Mouse (Mus musculus): ENCODE measurements around the gene Hspa4. TPM values are rescaled to one million over a fixed set of nuclear protein-coding genes. Genes with fewer than 3 reads are reported as not detected.
"Not testable (repeated sequence)": the region's sequence is repeated elsewhere in the genome, so short reads cannot be mapped to it uniquely, and the experiment has no call there.

The Hspa4 gene
- total RNA-seq, 2 experiments from 2014 or later = 121 to 131 TPM

DNA sequence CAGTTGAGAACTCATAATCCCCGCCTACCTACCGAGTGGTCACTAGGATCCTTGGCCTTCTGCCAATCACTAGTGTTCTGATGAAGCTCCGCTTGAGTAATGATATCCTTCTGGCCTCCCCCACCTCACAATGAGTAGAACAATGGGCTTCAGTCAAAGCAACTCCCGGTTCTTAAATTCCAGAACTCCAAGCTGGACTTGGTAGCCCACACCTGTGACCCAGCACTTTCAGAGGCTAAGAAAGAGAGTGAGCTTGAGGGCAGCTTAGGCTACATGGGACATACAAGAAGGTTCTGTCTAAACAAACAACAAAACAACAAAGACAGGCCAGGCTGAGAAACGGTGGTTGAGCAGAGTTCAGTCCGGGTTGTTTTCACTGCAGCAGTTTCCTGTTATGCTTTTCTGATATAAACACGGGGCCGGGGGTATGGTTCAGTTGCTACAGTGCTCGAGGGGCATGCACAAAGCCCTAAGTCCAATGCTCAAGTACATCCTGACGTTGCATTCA is 7.4 kb upstream of the Hspa4 start:
- peak; percentile 60 to 63 for DNase-seq

DNA sequence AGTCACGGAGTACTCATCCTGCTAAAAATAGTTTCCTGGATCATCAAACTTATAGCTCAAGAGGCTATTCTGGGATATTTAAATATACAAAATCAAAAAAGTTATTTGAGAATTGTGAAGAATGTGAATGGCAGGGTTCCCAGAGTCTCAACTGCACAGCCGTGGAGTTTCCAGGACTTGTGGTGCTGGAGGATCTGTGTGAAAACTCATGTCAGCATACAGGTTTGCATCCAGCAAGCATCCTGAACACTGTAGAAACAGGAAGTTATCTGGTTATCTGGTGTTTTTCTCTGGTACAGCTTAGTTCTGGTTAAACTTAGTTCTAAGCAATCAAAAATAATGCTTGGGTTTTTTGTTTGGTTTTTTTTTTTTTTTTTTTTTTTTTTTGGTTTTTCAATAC is 6.7 kb upstream of the Hspa4 start:
- DNase-seq = peak in 1 of 2 experiments; percentile 33

DNA sequence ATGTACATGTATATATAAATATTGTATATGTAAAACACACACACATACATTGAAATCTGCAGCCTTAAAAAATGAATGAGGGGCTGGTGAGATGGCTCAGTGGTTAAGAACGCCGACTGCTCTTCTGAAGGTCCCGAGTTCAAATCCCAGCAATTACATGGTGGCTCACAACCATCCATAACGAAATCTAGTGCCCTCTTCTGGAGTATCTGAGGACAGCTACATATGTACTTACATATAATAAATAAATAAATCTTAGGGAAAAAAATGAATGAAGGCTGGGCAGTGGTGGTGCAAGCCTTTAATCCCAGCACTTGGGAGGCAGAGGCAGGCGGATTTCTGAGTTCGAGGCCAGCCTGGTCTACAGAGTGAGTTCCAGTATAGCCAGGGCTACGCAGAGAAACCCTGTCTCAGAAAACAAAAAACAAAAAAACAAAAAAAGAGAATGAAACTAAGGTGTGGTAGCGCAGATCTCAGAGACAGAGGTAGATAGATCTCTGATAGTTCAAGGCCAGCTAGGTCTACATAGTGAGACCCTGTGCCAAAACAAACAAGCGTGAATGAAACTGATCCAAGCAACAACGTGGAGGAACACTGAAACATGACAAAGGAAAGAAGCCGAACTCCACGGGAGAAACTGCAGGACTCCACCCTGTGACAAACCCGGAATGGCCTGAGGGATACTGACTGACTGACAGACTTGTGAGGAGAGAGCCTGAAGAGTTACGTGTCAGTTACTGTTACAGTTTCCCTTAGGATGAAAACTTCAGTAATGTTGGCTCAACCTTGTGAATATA is 4.0 kb upstream of the Hspa4 start:
- no peak for DNase-seq

DNA sequence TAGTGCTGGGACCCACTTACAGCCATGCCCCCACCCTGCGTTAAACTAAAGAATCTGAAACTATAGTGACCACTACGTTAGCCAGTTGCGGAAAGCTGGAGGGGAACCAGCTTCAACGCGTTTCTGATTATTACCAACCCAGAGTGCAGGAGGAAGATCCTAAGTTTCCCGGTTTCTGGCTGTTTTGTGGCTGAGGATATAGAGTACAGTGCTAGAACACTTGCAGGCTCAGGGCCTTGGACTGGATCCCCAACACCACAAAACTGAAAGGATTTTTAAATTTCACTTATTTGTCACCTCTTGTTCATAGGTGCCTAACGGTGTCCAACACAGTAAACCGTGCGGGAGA is 884 bp upstream of the Hspa4 start:
- DNase-seq = no peak

DNA sequence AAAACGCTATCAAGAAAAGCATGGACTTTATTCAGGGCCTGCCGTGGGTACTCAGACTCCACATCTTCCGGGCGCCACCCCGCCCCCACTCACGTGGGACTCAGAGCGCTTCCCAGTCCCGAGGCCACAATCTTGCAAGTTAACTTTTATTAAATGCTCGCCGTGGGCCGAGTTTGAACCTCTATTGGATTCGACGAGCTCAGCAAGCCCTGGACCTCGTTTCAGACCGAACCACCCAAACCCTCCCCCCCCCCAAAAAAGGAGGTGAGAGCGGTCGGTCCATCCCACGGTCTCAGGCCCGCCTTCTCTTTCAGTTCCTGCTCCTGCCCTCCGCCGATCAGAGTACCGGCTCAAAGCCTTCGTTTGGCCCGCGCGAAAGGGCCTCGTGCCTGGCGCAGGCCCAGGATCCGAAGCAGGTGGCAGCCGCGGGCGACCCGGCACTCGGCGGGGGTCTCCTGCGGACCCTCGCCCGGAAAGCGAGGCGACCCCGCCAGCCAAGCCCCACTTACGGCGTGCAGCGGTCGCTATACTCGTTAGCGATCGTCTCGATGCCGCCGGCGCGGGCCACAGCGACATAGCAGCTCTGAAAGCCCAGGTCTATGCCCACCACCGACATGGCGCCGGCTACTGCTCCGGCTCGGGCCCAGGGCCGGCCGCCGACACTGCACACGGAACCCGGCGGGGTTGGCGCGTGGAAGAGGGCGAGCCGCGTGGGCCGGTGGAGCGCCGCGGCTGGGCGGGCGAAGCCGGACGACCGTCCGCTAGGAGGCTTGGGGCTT is 517 bp downstream of the Hspa4 start:
- DNase-seq = peak; percentile 61 to 78

DNA sequence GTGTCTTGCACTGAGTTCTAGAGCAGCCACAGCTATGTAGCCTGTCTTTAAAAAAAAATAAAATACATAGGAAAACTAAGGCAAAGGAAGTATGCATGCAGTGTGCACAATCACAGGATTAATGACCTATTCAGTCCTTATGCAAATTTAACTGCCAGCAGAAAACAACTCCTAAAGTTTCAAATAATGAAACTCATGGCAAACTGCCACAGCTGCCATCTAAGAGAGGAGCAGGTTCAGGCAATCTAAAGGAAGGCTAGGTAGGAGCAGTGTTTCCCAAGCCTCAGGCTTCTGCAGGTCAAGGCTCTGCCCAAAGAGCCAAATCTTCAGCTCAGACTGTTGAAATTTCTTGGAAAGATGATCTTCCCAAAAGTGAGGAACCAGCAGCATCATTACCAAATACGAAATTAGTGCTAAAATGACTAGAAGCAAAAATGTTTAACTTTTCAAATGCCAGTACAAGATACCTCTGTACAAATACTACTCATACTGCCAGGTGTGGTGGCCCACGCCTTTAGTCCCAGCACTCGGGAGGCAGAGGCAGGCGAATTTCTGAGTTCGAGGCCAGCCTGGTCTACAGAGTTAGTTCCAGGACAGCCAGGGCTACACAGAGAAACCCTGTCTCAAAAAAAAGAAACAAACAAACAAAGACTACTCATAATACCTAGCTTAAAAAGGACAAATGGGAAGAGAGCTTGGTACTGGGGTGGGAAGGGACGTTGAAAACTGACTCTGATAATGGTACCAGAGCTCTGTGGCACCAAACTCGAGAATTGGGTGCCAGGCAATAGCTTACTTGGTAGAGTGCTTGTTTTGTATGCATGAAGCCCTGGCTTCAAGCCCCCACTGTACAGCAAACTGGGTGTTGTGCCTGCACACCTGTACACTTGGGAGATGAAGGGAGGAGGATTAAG is 2.1 kb downstream of the Hspa4 start:
- DNase-seq = no peak

DNA sequence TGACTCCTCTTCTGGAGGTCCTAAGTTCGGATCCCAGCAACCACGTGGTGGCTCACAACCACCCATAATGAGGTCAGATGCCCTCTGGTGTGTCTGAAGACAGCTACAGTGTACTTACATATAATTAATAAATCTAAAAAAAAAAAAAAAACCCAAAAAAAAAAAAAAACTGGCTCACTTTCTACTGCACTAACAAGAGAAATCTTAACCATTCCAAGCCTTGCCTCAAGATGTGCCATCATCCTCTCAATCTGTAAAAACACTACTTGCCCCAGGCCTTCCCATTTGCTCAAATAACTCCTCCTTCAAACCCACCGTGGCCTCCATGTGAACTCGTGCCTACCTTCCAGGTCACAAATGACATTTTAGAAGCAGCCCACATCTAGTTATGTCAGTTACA is 3.4 kb downstream of the Hspa4 start:
- DNase-seq = no peak

DNA sequence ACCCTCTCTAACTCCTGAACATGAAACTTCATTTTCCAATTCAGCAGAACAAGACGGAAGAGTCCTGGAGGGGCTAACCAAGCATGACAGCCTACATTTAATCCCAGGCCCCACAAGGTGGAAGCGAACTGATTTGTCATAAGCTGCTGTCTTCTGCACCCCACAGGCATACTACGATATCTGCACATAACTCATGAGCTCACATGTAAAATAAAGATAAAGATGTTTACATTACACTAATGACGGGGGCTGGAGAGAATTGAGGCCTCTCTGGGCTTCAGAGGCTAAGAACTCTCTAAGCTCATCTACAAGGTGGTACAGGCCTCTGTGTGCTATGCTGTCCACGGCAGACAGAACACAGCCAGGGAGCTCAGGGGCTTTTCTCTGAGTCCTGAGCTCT is 5.8 kb downstream of the Hspa4 start:
- DNase-seq = no peak

DNA sequence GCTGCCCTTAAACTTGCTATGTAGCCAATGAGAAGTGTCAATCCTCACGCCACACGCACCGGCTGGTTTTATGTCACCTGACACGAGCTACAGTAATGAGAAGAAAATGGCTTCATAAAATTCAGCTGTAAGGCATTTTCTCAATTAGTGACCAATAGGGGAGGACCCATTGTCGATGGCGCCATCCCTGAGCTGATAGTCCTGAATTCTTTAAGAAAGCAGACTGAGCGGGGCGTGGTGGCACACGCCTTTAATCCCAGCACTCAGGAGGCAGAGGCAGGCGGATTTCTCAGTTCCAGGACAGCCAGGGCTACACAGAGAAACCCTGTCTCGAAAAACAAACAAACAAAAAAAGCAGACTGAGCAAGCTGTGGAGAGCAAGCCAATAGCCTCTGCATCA is 9.4 kb downstream of the Hspa4 start:
- DNase-seq = no peak

DNA sequence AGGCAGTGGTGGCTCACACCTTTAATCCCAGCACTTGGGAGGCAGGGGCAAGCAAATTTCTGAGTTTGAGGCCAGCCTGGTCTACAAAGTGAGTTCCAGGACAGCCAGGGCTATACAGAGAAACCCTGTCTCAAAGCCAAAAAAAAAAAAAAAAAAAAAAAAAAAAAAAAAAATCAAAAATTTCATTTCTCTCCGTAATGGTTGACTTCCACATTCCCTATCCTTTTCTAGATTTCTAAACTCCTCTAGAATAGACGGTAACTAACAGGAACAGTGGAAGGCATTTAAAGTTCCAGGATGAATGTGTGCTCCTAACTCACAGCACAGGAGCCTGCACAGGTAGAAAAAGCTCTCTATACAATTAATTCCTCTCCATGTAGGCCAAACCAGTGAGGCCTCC is 10.1 kb downstream of the Hspa4 start:
- not testable (repeated sequence) for DNase-seq

DNA sequence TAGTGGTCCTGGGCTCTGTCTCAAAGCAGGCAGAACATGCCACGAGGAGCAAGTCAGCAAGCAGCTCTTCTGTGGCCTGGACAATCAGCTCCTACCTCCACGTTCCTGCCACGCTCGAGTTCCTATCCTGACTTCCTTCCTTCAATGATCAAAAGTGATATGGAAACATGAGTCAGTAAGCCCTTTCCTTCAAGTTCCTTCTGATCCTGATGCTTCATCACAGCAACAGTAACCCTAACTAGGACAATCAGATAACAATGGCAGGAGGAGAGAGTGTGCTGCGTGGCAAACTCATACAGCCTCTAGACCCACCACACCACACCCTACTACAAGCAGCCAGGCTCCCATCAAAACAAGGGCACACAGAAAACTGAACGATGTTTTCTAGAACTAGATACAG is 14.4 kb downstream of the Hspa4 start:
- DNase-seq = no peak

DNA sequence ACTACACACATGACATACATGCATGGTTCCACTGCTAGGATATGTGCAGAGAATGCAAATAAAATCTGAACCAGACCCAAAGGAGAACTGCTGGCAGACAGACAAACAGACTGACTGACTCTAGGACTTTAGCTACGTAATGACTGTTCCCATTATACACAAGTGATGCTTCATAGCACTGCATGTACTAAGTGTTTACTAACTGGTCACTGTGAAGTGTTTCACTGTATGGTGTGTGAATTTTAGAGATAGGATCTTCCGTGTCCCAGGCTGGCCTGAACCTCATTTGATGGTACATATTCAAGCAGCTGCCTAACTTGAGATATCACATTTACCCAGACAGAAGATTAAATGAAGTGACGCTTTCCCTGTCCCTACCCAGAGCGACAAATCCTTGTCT is 21.8 kb downstream of the Hspa4 start:
- DNase-seq = no peak

DNA sequence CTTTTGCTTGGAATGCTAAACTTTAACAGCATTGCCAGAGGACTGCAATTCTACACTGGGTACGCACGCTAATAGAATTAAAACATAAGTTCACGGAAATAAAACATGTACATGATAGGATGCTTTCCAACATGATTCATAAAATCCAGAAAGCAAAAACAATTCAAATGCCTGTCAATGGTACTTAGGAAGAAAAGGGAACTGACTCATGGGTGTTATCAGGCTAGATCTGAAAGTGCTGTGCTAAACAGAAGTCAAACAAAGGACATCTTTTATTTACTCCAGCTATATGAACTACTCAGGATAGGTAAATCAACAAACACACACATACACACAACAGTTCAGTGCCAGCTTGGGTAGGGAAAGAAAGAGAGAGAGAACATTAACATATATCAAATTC is 24.9 kb downstream of the Hspa4 start:
- DNase-seq = no peak

DNA sequence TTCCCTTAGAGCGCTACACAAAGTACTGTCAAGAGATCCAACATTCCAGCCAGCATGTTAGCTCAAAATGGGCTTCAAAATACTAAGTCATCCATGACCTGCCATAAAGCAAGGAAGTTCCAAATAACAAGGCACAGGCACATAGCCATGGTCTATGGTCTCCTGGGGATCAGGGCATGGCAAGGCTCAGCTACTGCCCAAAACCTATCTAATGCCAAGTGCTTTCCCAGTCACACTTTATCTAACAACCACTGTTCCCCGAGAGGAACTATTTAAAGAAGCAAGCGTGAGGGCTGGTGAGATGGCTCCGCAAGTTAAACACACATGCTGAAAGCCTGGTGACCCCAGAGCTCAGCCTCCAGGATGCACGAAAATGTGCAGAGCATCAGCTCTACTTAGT is 26.9 kb downstream of the Hspa4 start:
- peak; percentile 31 to 49 for DNase-seq

DNA sequence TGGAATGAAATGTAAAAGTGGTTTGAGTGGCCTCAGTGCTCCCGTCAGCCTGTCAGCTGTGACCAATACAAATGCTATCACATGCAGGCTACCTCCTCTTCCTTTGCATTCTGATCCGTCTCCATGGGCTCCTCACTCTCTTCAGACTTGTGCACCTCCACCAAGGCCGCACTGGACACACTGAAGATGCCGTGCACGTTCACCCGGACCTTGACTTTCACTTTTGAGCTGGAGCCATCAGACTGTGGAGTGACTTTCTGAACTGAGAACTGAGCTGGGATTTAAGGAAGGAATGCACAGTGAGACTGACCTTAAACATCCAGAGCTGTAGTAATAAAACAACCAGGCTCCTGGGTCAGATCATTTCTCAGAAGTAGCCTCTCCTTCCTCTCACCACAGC is 30.7 kb downstream of the Hspa4 start:
- DNase-seq = no peak

DNA sequence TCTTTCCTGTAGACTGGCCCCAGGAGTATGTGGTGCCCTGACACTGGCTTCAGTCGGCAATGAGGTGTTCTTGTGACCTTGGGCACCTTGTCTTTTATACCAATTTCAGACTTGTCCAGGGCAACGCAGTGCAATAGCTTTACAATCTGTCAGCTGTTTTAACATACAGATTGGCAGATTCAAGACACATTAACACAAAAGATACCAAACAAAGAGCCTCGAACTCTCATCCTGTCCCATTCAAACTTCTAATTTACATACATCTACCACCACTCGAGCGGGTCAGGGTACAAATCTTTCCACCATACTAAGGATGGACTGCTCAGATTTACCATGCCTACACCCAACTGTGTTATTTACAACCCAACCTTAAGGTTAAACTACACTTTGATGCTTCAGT is 39.7 kb downstream of the Hspa4 start:
- DNase-seq = no peak

DNA sequence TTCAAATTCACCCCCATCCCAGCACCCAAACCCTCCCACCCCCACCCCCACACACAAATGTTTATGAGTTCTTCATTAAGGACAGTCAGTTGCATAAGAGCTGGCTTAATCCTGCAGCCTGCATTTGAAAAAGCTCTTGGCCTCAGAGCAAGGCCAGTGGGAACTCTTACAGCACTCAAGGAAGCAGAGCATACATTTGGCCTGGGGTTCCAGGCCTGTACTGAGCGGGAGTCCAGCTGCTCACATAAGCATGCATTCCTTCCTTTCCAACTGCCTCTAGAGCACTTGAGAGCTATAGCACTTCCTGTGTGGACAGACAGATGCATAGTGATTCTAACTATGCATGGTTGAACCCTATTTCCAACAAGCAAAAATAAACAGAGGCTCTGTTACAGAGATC is 40.2 kb downstream of the Hspa4 start:
- DNase-seq = no peak

DNA sequence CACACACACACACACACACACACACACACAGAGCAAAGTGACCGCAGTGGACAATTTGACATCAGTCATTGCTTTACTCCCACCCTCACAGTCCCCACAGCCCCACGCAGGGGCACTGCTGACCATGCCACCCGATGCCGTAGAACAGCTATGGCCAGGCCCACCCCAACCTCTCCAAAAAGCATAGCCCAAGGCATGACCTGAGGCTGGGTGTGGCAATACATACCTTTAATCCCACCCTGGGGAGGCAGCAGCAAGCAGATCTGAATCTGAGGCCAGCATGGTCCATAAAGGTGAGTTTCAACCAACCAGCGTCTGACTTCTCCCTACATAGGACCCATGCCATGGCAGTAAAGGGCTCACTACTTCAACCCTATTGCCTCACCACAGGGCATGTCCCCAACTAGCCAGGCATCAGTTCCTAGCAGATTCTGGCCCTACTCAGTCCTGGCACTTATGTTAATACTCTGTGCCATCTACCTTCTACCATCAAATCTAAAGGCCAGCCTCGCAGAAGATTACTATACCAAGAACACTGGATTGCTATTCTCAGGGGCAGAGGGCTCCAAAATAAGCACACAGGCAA is 41.1 kb downstream of the Hspa4 start:
- no peak for DNase-seq

DNA sequence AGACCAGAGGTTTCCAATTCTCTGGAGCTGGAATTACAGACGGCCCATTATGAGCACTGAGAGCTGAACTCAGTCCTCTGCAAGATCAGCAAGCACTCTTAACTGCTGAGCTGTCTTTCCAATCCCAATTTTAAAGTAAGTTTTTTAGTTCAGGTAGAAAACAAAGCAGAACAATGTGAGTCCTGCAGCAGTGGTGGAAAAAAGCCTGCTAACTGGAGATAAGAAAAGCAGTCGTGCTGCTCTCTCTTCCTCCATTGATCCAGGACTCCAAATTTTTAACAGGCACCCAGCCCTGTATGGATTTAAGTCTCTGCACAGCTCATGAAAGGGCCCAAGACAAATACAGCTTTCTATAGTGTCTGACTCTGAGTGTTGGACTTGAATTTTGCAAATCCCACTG is 43.3 kb downstream of the Hspa4 start:
- no peak for DNase-seq

DNA sequence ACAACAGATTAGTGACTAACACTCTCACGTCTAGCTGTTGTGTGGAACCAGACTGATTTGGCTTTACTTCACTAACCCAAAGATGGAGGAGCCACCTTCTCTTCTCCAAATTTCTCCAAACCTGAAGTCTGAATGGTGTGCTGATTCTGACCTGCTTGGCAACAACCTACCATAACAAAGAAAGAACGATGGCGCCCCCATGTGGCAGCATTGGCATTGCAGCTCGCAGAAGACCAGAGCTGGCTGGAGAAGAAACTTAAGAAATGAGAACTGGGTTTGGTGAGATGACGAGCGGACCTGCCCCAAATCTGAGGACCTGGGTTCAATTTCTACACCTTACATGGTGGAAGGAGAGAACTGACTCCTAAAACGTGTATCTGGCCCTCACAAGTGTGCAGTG is 45.3 kb downstream of the Hspa4 start:
- peak; percentile 32 to 81 for DNase-seq

DNA sequence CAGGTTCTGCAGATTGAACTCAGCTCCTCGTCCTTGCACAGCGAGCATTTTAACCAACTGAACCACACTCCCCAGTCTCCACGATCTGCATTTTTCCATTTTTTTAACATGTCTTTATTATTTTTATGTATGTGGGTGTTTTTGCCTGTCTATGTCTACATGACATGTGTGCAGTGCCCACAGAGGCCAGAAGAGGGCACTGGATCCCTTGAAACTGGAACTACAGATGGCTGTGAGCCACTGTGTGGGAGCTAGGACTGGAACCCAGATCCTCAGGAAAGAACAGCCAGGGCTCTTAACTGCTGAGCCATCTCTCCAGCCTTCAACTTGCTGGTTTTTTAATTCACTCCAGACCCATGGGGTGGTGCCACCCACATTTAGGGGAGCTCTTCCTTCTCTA is 45.8 kb downstream of the Hspa4 start:
- peak in 1 of 2 experiments; percentile 34 for DNase-seq

Measured in heart, adult 18-20 months (tissue).